Mouse (Mus musculus) intestine, embryonic 14.5 days (tissue): Measurements from ENCODE around the gene Rbpj. TPM values are rescaled to one million over a fixed set of nuclear protein-coding genes. Genes with fewer than 3 reads are reported as not detected.
A peak's percentile ranks its signal among the peaks of the same experiment; 100 is the strongest.

Experiments
- ATAC-seq: fragments of 200-750 bp; cut with Nextera tagmentation; replicated peaks from 2 replicates; pipeline ENCODE4 v1.8.0; 2017; ENCODE audit warnings: low read depth, moderate number of reproducible peaks, moderate TSS enrichment, moderate library complexity; ENCODE audit not compliant: low FRiP score, low TSS enrichment
- DNase-seq: peaks from one replicate; pipeline ENCODE4 v3.0.0-alpha.2; 2018; ENCODE audit warnings: low spot score
- H3K27ac ChIP-seq: fragments of 300-500 bp; sonication (generic); 2 replicates; pipeline ENCODE4 v1.5.1; 2014; ENCODE audit warnings: low read depth, mild to moderate bottlenecking, control low read depth
- H3K27me3 ChIP-seq: fragments of 300-500 bp; sonication (generic); replicated peaks from 2 replicates; pipeline ENCODE4 v1.6.1; 2014; ENCODE audit warnings: low read length, control low read depth; ENCODE audit not compliant: control insufficient read depth, insufficient read depth
- H3K36me3 ChIP-seq: fragments of 300-500 bp; sonication (generic); 2 replicates; pipeline ENCODE4 v1.6.1; 2014; ENCODE audit warnings: low read length, control low read depth; ENCODE audit not compliant: control insufficient read depth, insufficient read depth
- H3K4me1 ChIP-seq: fragments of 300-500 bp; sonication (generic); replicated peaks from 2 replicates; pipeline ENCODE4 v1.6.1; 2014; ENCODE audit warnings: low read length, control low read depth, mixed read lengths; ENCODE audit not compliant: control insufficient read depth, insufficient read depth
- H3K4me2 ChIP-seq: fragments of 300-500 bp; sonication (generic); 2 replicates; pipeline ENCODE4 v1.6.1; 2014; ENCODE audit warnings: low read length
- H3K4me3 ChIP-seq: fragments of 300-500 bp; sonication (generic); 2 replicates; pipeline ENCODE4 v1.5.1; 2014; ENCODE audit warnings: low read depth, low read length, control low read depth, mixed read lengths
- H3K9ac ChIP-seq: fragments of 300-500 bp; sonication (generic); 2 replicates; pipeline ENCODE4 v1.6.1; 2014; ENCODE audit warnings: mild to moderate bottlenecking, low read length
- H3K9me3 ChIP-seq: fragments of 300-500 bp; sonication (generic); 2 replicates; pipeline ENCODE4 v1.6.1; 2016; ENCODE audit warnings: low read length, control low read depth; ENCODE audit not compliant: control insufficient read depth
- WGBS: fragments of 180-500 bp; shearing (Covaris S2); extraction: QIAGEN DNeasy Blood & Tissue Kit; methylation state at CpG from one replicate; pipeline ENCODE4 v1.1.7; 2014; 5-methylcytosine and 5-hydroxymethylcytosine counted together
- polyA plus RNA-seq: library from polyadenylated mRNA; unstranded; fragments of >200 nt; fragmentation: Nextera tagmentation; extraction: Ambion mirVana; gene quantifications from 2 replicates; pipeline ENCODE4 v1.2.1, GENCODE M21; 2014

Rbpj gene
- polyA plus RNA-seq, 1 experiment from 2014 or later: 39.3 TPM

- no peak overlapping the region for H3K27ac ChIP-seq
- 67% methylated on average over 8 of the region's 8 CpGs for WGBS
- no peaks in the 10 kb centered on the region for H3K36me3 ChIP-seq
- ATAC-seq (no peak), DNase-seq (no peak)
- no peaks in the 10 kb centered on the region for H3K9me3 ChIP-seq
- no peak overlapping the region for H3K9ac ChIP-seq
- no peaks in the 10 kb centered on the region for H3K27me3 ChIP-seq
- no peaks in the 10 kb centered on the region for H3K4me1 ChIP-seq
- no peak overlapping the region for H3K4me3 ChIP-seq
- no peak overlapping the region for H3K4me2 ChIP-seq
These were observed 226.1 kb downstream of the Rbpj start for GRCm38 (mm10) chr5:53692100-53692499.

GRCm38 (mm10) chr5:53692662-53693061 is 226.7 kb downstream of the Rbpj start:
- no peak overlapping the region for H3K27ac ChIP-seq
- H3K36me3 ChIP-seq: no peaks in the 10 kb centered on the region
- no peak overlapping the region for H3K9ac ChIP-seq
- H3K27me3 ChIP-seq: no peaks in the 10 kb centered on the region
- H3K4me1 ChIP-seq: no peaks in the 10 kb centered on the region
- WGBS: 91% methylated on average over 1 of the region's 1 CpGs
- no peaks in the 10 kb centered on the region for H3K9me3 ChIP-seq
- no peak for DNase-seq
- H3K4me3 ChIP-seq: no peak overlapping the region
- no peak overlapping the region for H3K4me2 ChIP-seq
- no peak for ATAC-seq

GRCm38 (mm10) chr5:53696701-53697100 is 230.7 kb downstream of the Rbpj start:
- Histone ChIP-seq H3K9ac (no peak overlapping the region), H3K4me2 (no peak overlapping the region), H3K4me1 (no peaks in the 10 kb centered on the region), H3K4me3 (no peak overlapping the region), H3K36me3 (no peaks in the 10 kb centered on the region), H3K9me3 (0 out of 2 replicates have a peak, but pooled peaks cover 4% of the 10 kb centered on the region), H3K27ac (no peak overlapping the region), H3K27me3 (no peaks in the 10 kb centered on the region)
- ATAC-seq (0 out of 2 replicates have a peak, but pooled peaks have one; percentile 47), DNase-seq (no peak)
- WGBS: 47% methylated on average over 3 of the region's 3 CpGs

- no peak overlapping the region for H3K27ac ChIP-seq
- H3K9me3 ChIP-seq: 0 out of 2 replicates have a peak, but pooled peaks cover 4% of the 10 kb centered on the region
- no peaks in the 10 kb centered on the region for H3K36me3 ChIP-seq
- no peak overlapping the region for H3K4me3 ChIP-seq
- H3K4me2 ChIP-seq: no peak overlapping the region
- no peaks in the 10 kb centered on the region for H3K27me3 ChIP-seq
- no peak overlapping the region for H3K9ac ChIP-seq
- 66% methylated on average over 9 of the region's 9 CpGs for WGBS
- H3K4me1 ChIP-seq: peaks cover 3% of the 10 kb centered on the region; the same call in 1 of the 2 replicates
- ATAC-seq (no peak), DNase-seq (no peak)
These were observed 231.8 kb downstream of the Rbpj start for GRCm38 (mm10) chr5:53697794-53698193.

- WGBS: 50% methylated on average over 14 of the region's 14 CpGs
- no peaks in the 10 kb centered on the region for H3K36me3 ChIP-seq
- H3K4me1 ChIP-seq: peaks cover 4% of the 10 kb centered on the region; the same call in 1 of the 2 replicates
- H3K4me3 ChIP-seq: no peak overlapping the region
- ATAC-seq: no peak
- no peak overlapping the region for H3K9ac ChIP-seq
- no peak overlapping the region for H3K4me2 ChIP-seq
- H3K9me3 ChIP-seq: 0 out of 2 replicates have a peak, but pooled peaks cover 4% of the 10 kb centered on the region
- H3K27me3 ChIP-seq: no peaks in the 10 kb centered on the region
- no peak for DNase-seq
- H3K27ac ChIP-seq: peak overlapping the region; percentile 17; the same call in 1 of the 2 replicates
These were observed 236.7 kb downstream of the Rbpj start for GRCm38 (mm10) chr5:53702686-53703085.

Other genes starting within 250 kb of the Rbpj start
- 103 and 109 TPM in 2 replicates for gene Smim20, start 199.1 kb upstream of the Rbpj start, polyA plus RNA-seq
- gene Cckar, start 241.6 kb downstream of the Rbpj start, polyA plus RNA-seq: 13.2 and 27.2 TPM in 2 replicates